Mouse (Mus musculus) lung, postnatal 0 days (tissue): ENCODE results near the gene Gpr34.

Experiments used
- CTCF ChIP-seq: IDR thresholded peaks from 2 replicates; pipeline ENCODE4 v1.5.1; 2016; ENCODE audit warnings: antibody characterized with exemption, mild to moderate bottlenecking
- EP300 ChIP-seq: IDR thresholded peaks from 2 replicates; pipeline ENCODE4 v1.6.1; 2016; ENCODE audit warnings: antibody characterized with exemption, mild to moderate bottlenecking, control low read depth

DNA sequence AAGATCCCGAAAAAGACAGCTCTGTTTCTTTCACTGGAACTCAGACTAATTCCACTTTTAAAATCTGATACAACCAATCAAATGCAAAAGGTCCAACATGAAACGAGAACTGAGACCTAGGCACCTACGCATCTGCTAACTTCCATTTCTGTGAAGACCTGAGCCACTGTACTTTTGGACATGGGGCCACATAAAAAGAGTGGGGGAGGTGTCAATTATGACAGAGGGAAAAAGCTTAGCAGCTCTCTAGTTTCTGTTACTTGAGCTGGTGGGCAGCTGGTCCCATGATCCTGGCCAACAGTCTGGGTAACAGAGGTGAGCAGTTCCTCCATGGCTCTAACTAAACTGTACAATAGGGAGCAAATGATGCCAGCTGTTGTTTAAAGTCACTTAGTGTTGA is 41.1 kb downstream of the Gpr34 start:
- TF ChIP-seq CTCF, result no peak
- no peak for TF ChIP-seq EP300
